Mouse (Mus musculus): ENCODE measurements around the gene S100a4. TPM values are rescaled to one million over a fixed set of nuclear protein-coding genes. Genes with fewer than 3 reads are reported as not detected.
A peak's percentile ranks its signal among the peaks of the same experiment; 100 is the strongest.

The S100a4 gene
- total and polyA plus RNA-seq, 2 experiments from 2014 or later: 3.0 to 3.1 TPM

DNA sequence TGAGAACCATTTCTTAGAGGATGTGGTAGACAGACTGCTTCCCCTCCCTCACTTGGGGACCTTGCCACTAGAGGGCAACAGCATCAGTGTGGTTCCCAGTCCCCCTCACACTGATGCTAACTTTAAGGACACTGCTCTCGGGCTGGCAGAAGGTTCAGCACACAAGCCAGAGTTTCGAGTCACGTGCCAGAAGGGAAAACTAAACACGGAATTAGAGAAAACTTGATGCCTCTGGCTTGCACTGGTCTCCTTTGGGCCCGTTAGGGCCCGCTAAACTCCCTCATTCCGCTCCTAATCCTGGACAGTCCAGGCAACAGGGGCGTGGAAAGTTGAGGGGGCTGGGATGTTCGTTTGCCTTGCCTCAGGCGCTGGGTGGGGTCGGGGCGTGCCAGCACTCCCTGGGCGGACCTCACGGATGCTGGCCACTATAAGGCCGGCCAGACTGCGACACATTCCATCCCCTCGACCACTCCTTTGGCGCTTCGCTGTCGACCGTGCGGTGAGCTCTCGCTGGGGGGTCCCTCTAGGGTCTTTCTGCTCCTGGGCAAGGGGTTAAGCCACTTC is 9.2 kb downstream of the S100a4 start, which contains the start of gene S100a6:
Gene S100a6 (plus strand): TSS at position 155 of the 564 bp plus-strand sequence.
- Histone ChIP-seq H3K9me3 (ENCODE audit: low read length) (no peaks in the 10 kb centered on the region), H3K36me3 (ENCODE audit: insufficient read depth, low read length) (no peaks in the 10 kb centered on the region), H3K27me3 (ENCODE audit: insufficient read depth, low read length) (no peaks in the 10 kb centered on the region), H3K9ac (replicated peaks; ENCODE audit: low read length) (peak within 1 kb of the TSS; percentile 43; the same call in 1 of the 2 replicates), H3K27ac (no peak within 1 kb of the TSS), H3K4me1 (ENCODE audit: insufficient read depth, low read length) (0 out of 2 replicates have a peak, but pooled peaks cover 6% of the 10 kb centered on the region), H3K4me2 (ENCODE audit: low read depth, low read length) (peak within 1 kb of the TSS; percentile 68), H3K4me3 (ENCODE audit: low read length) (peak within 1 kb of the TSS; percentile 36)
- WGBS: 2% methylated on average over 23 of the region's 23 CpGs
- peak; percentile 69 for DNase-seq (ENCODE audit: low spot score)
- ATAC-seq: peak; percentile 79
- TF ChIP-seq CTCF (IDR thresholded peaks at IDR 0.05; ENCODE audit: low read depth): peak; percentile 77

DNA sequence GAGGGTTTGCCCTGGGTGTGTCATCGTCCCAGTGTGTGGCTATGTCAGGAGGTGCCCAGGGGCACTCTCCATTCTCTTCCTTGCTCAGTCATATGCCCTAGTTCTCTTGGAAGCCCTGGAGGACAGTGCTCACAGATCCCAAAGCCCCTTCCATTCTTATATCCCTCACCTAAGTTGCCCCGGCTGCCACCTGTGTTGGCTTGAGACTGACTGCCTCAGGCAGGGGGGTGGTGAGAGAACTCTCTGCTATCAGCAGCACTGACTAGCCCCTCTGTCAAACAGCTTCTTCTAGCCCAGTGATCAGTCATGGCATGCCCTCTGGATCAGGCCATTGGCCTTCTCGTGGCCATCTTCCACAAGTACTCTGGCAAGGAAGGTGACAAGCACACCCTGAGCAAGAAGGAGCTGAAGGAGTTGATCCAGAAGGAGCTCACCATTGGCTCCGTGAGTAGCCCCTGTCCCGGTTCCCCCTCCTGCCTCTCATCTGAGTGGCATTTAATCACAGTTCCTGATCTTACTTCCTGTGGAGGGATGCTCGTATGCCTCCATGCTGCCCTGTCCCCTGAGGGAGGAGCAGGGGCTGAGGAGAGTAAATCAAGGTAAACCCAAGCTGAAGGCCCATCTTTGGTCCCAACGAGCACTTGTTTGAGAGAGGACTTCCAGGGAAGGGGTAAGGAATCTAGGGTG is 10.0 kb downstream of the S100a4 start:
- DNase-seq (ENCODE audit: low spot score) (no peak), ATAC-seq (no peak)
- Histone ChIP-seq H3K4me2 (ENCODE audit: low read depth, low read length) (peak overlapping the region; percentile 68), H3K27ac (no peak overlapping the region), H3K4me3 (ENCODE audit: low read length) (peak overlapping the region; percentile 36; the same call in 1 of the 2 replicates), H3K27me3 (ENCODE audit: insufficient read depth, low read length) (no peaks in the 10 kb centered on the region), H3K4me1 (ENCODE audit: insufficient read depth, low read length) (0 out of 2 replicates have a peak, but pooled peaks cover 6% of the 10 kb centered on the region), H3K9ac (replicated peaks; ENCODE audit: low read length) (no peak overlapping the region), H3K9me3 (ENCODE audit: low read length) (no peaks in the 10 kb centered on the region), H3K36me3 (ENCODE audit: insufficient read depth, low read length) (no peaks in the 10 kb centered on the region)
- WGBS: 79% methylated on average over 7 of the region's 7 CpGs
- no peak for TF ChIP-seq CTCF (IDR thresholded peaks at IDR 0.05; ENCODE audit: low read depth)

DNA sequence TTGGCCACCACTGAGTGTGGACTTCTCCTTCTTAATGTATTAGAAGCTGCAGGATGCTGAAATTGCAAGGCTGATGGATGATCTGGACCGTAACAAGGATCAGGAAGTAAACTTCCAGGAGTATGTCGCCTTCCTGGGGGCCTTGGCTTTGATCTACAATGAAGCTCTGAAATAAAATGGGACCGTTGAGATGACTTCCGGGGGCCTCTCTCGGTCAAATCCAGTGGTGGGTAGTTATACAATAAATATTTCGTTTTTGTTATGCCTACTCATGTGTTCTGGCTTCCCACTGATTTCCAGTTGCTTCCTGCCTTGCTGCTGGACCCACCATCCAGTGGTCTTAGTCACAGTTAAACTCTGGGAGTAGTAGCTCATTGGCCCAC is 10.6 kb downstream of the S100a4 start:
- Histone ChIP-seq H3K4me2 (ENCODE audit: low read depth, low read length) (no peak overlapping the region), H3K9ac (replicated peaks; ENCODE audit: low read length) (no peak overlapping the region), H3K27ac (no peak overlapping the region), H3K4me3 (ENCODE audit: low read length) (no peak overlapping the region), H3K27me3 (ENCODE audit: insufficient read depth, low read length) (no peaks in the 10 kb centered on the region), H3K9me3 (ENCODE audit: low read length) (no peaks in the 10 kb centered on the region), H3K36me3 (ENCODE audit: insufficient read depth, low read length) (no peaks in the 10 kb centered on the region), H3K4me1 (ENCODE audit: insufficient read depth, low read length) (0 out of 2 replicates have a peak, but pooled peaks cover 6% of the 10 kb centered on the region)
- DNase-seq (ENCODE audit: low spot score) (no peak), ATAC-seq (no peak)
- TF ChIP-seq CTCF (IDR thresholded peaks at IDR 0.05; ENCODE audit: low read depth): no peak
- 86% methylated on average over 6 of the region's 6 CpGs for WGBS

DNA sequence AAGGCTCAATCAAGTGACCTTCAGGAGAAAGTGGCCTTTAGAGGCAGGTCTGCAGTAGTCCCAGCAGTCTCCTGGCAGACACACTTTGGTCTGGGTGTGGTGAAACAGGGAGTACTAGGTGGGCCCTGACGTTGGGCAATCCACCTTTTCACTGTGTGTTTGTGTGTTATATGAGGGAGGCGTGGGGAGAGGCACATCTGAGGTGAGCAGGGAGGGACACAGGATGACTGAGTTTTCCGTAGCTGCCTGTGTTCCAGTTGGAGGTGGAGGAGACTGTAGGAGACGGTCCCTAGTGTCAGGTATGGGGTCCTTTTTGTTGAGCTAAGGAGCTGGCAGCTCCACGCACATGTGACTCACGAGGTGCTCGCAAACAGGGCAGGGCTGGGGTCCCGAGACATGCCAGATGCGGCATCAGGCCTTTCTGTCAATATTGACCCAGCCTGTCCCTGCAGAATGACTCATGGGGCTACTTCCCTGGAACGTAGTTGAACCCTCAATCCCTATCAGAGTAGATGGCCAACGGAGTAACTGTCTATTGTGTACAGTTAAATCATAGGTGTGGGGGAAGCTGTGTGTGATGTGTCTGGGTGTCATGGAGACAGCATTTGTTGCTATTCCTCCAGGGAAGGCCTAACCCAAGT is 11.2 kb downstream of the S100a4 start:
- Histone ChIP-seq H3K9ac (replicated peaks; ENCODE audit: low read length) (no peak overlapping the region), H3K4me2 (ENCODE audit: low read depth, low read length) (no peak overlapping the region), H3K27me3 (ENCODE audit: insufficient read depth, low read length) (no peaks in the 10 kb centered on the region), H3K9me3 (ENCODE audit: low read length) (no peaks in the 10 kb centered on the region), H3K36me3 (ENCODE audit: insufficient read depth, low read length) (no peaks in the 10 kb centered on the region), H3K4me3 (ENCODE audit: low read length) (no peak overlapping the region), H3K4me1 (ENCODE audit: insufficient read depth, low read length) (0 out of 2 replicates have a peak, but pooled peaks cover 6% of the 10 kb centered on the region), H3K27ac (no peak overlapping the region)
- DNase-seq (ENCODE audit: low spot score) (no peak), ATAC-seq (0 out of 2 replicates have a peak, but pooled peaks have one; percentile 4)
- no peak for TF ChIP-seq CTCF (IDR thresholded peaks at IDR 0.05; ENCODE audit: low read depth)
- 86% methylated on average over 11 of the region's 11 CpGs for WGBS

DNA sequence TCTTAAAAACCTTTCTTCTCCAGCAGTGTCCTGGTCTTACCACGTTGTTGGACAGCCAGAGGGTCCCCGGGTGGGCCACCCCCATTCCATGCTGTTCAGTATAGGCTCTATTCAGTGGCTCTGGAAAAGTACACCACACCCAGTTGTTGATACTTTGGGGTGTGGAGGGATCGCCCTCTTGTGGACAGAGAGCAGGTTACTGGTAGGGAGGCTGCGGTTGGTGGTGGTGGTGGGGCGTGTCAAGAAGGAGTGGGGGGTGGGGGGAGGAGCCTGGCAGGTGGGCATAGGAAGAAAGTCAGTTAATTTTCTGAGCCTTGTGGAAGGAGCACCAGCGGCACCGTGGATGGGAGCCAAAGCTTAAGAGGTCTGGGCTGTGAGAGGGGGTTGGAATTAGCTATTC is 11.8 kb downstream of the S100a4 start:
- no peaks in the 10 kb centered on the region for H3K36me3 ChIP-seq (ENCODE audit: insufficient read depth, low read length)
- peak; percentile 77 for DNase-seq (ENCODE audit: low spot score)
- WGBS: 18% methylated on average over 7 of the region's 7 CpGs
- H3K4me2 ChIP-seq (ENCODE audit: low read depth, low read length): no peak overlapping the region
- no peak overlapping the region for H3K9ac ChIP-seq (replicated peaks; ENCODE audit: low read length)
- no peak overlapping the region for H3K4me3 ChIP-seq (ENCODE audit: low read length)
- TF ChIP-seq CTCF (IDR thresholded peaks at IDR 0.05; ENCODE audit: low read depth): peak; percentile 79
- no peaks in the 10 kb centered on the region for H3K9me3 ChIP-seq (ENCODE audit: low read length)
- ATAC-seq: peak; percentile 78
- H3K27ac ChIP-seq: no peak overlapping the region
- 0 out of 2 replicates have a peak, but pooled peaks cover 6% of the 10 kb centered on the region for H3K4me1 ChIP-seq (ENCODE audit: insufficient read depth, low read length)
- no peaks in the 10 kb centered on the region for H3K27me3 ChIP-seq (ENCODE audit: insufficient read depth, low read length)

DNA sequence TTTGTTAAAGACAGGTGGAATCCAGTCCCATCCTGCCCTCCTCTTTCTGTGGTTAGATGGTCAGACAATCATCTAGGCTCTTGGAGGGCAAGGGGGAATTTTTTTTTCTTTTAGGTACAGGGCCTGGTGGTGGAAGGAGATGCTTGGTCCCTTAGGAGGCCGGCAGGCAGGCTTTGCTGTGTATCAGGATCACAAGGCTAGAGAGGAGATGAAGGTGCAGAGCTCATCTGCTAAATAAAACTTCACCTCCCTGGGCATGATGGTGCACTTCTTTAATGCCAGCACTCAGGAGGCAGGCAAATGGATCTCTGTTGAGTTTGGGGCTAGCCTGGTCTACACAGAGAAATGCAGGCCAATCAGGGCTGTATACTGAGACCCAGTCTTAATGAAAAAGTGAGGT is 12.3 kb downstream of the S100a4 start:
- H3K27ac ChIP-seq: no peak overlapping the region
- no peak overlapping the region for H3K4me2 ChIP-seq (ENCODE audit: low read depth, low read length)
- no peaks in the 10 kb centered on the region for H3K9me3 ChIP-seq (ENCODE audit: low read length)
- ATAC-seq (no peak), DNase-seq (ENCODE audit: low spot score) (no peak)
- WGBS: 67% methylated on average over 1 of the region's 1 CpGs
- no peaks in the 10 kb centered on the region for H3K27me3 ChIP-seq (ENCODE audit: insufficient read depth, low read length)
- no peak overlapping the region for H3K4me3 ChIP-seq (ENCODE audit: low read length)
- TF ChIP-seq CTCF (IDR thresholded peaks at IDR 0.05; ENCODE audit: low read depth): no peak
- H3K36me3 ChIP-seq (ENCODE audit: insufficient read depth, low read length): no peaks in the 10 kb centered on the region
- H3K9ac ChIP-seq (replicated peaks; ENCODE audit: low read length): no peak overlapping the region
- H3K4me1 ChIP-seq (ENCODE audit: insufficient read depth, low read length): 0 out of 2 replicates have a peak, but pooled peaks cover 6% of the 10 kb centered on the region
